Mouse (Mus musculus) kidney, embryonic 16.5 days (tissue): ENCODE results near the gene Eif3l. TPM values are rescaled to one million over a fixed set of nuclear protein-coding genes. Genes with fewer than 3 reads are reported as not detected.

Experiments
- ATAC-seq: fragments of 200-750 bp; cut with Nextera tagmentation; 2 replicates; pipeline ENCODE4 v1.8.0; 2017; ENCODE audit warnings: moderate TSS enrichment; ENCODE audit not compliant: low FRiP score, low TSS enrichment
- H3K27ac ChIP-seq: fragments of 300-500 bp; sonication (generic); 2 replicates; pipeline ENCODE4 v1.5.1; 2014; ENCODE audit warnings: low read length
- H3K27me3 ChIP-seq: fragments of 300-500 bp; sonication (generic); 2 replicates; pipeline ENCODE4 v1.6.1; 2014; ENCODE audit warnings: low read length, control low read depth, mixed read lengths; ENCODE audit not compliant: insufficient read depth
- H3K36me3 ChIP-seq: fragments of 300-500 bp; sonication (generic); 2 replicates; pipeline ENCODE4 v1.6.1; 2014; ENCODE audit warnings: low read length, control low read depth, mixed read lengths; ENCODE audit not compliant: insufficient read depth
- H3K4me1 ChIP-seq: fragments of 300-500 bp; sonication (generic); 2 replicates; pipeline ENCODE4 v1.6.1; 2014; ENCODE audit warnings: low read length, control low read depth, mixed read lengths; ENCODE audit not compliant: insufficient read depth
- H3K4me2 ChIP-seq: fragments of 300-500 bp; sonication (generic); replicated peaks from 2 replicates; pipeline ENCODE4 v1.6.1; 2014; ENCODE audit warnings: low read depth, low read length
- H3K4me3 ChIP-seq: fragments of 300-500 bp; sonication (generic); 2 replicates; pipeline ENCODE4 v1.5.1; 2014; ENCODE audit warnings: mild to moderate bottlenecking, low read length
- H3K9ac ChIP-seq: fragments of 300-500 bp; sonication (generic); replicated peaks from 2 replicates; pipeline ENCODE4 v1.6.1; 2014; ENCODE audit warnings: low read length
- H3K9me3 ChIP-seq: fragments of 300-500 bp; sonication (generic); 2 replicates; pipeline ENCODE4 v1.6.1; 2016; ENCODE audit warnings: low read length, control low read depth
- WGBS: fragments of 180-500 bp; shearing (Covaris S2); extraction: QIAGEN DNeasy Blood & Tissue Kit; methylation state at CpG from one replicate; pipeline ENCODE4 v1.1.7; 2014; 5-methylcytosine and 5-hydroxymethylcytosine counted together
- polyA plus RNA-seq: library from polyadenylated mRNA; unstranded; fragments of >200 nt; fragmentation: Nextera tagmentation; extraction: Ambion mirVana; gene quantifications from 2 replicates; pipeline ENCODE4 v1.2.1, GENCODE M21; 2015

Eif3l gene
- polyA plus RNA-seq, 1 experiment from 2014 or later = 254 TPM

DNA sequence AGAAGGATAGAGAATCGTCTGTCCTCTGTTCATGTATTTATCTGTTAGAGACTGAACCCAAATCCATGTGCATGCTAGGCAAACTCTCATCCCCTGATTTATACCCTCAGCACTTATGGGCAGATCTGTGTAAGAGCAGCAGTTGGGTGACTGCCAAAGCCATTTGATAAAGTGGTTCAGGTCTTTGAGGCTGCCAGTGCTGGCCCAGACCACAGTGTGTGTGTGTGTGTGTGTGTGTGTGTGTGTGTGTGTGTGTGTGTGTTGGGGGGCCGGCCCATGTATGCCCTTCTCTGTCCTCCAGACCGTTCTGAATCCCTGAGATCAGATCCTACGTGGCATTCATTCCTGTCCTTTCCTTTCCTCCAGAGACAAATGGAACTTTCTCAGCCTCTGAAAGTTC is 36.8 kb downstream of the Eif3l start:
- H3K9me3 ChIP-seq = no peaks in the 10 kb centered on the region
- no peak for ATAC-seq
- H3K9ac ChIP-seq = peak overlapping the region; percentile 15; the same call in 1 of the 2 replicates
- no peaks in the 10 kb centered on the region for H3K27me3 ChIP-seq
- H3K36me3 ChIP-seq = peaks cover 10% of the 10 kb centered on the region; the same call in 1 of the 2 replicates
- WGBS = 63% methylated on average over 4 of the region's 4 CpGs
- H3K4me3 ChIP-seq = no peak overlapping the region
- H3K4me2 ChIP-seq = peak overlapping the region; percentile 23; the same call in 1 of the 2 replicates
- peaks cover 31% of the 10 kb centered on the region for H3K4me1 ChIP-seq
- no peak overlapping the region for H3K27ac ChIP-seq

DNA sequence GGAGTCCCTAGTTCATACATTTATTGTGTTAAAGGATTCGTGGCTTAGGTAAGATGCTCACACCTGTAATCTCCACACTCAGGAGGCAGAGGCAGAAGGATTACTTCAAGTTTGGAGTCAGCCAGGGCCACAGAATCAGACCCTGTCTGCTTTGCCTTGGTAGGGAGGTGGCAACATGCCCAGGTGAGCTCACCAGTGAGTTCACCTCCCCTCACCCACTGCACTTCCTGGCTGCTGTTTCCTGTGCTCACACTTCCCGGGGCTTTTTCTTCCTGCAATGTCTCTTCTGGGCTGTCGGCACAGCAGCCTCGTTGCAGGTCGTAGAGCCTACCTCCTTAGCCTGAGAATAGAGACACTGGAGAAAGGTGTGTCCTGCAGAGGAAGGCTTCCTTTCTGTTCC is 40.3 kb downstream of the Eif3l start:
- H3K9me3 ChIP-seq = no peaks in the 10 kb centered on the region
- no peaks in the 10 kb centered on the region for H3K27me3 ChIP-seq
- 43% methylated on average over 5 of the region's 5 CpGs for WGBS
- H3K36me3 ChIP-seq = peaks cover 16% of the 10 kb centered on the region; the same call in 1 of the 2 replicates
- H3K9ac ChIP-seq = no peak overlapping the region
- no peak overlapping the region for H3K4me2 ChIP-seq
- no peak overlapping the region for H3K4me3 ChIP-seq
- peaks cover 20% of the 10 kb centered on the region for H3K4me1 ChIP-seq
- H3K27ac ChIP-seq = 0 out of 2 replicates have a peak overlapping the region, but pooled peaks have one; percentile 33
- ATAC-seq = no peak

DNA sequence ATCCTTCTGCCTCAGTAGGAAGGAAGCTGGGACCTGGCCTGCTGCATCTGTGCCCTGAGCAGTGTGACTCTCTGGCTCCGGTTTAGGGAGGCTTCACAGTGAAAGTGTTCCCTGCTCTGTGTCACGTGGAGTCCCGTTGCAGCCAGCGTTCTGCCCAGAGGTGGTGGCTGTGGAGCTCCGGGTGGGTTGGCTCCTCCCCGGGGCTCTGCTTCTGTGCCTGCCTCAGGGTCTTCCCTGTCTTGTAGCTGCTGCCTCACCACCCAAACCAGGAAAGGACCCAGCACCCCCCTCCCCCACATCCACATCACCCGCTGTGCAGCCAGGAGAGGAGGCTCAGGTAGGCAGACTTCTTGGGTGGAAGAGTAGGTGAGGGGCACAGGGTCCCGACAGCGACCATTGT is 44.5 kb downstream of the Eif3l start:
- Histone ChIP-seq H3K9me3 (no peaks in the 10 kb centered on the region), H3K4me1 (0 out of 2 replicates have a peak, but pooled peaks cover 5% of the 10 kb centered on the region), H3K27me3 (no peaks in the 10 kb centered on the region), H3K9ac (no peak overlapping the region), H3K4me3 (no peak overlapping the region), H3K27ac (no peak overlapping the region), H3K4me2 (no peak overlapping the region), H3K36me3 (peaks cover 30% of the 10 kb centered on the region)
- WGBS = 82% methylated on average over 9 of the region's 9 CpGs
- ATAC-seq = no peak

DNA sequence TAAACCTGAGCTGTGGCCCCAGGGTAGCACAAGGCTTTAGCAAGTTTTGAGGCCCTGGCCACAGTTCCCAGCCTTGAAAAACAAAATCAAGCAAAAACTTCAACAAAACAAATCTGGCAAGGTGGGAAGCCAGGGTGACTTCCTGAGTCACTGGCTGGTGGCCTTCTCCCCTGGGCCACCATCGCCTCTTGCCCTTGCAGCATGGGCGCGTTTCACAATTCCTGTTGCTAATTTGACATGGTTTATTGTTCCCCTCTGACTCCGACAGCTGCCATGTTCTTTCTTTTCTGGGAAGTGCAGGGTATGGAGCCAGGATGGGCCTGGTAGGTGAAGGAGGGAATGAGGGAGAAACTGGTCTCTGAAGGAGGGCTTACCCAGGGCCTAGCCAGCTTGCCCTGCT is 47.1 kb downstream of the Eif3l start:
- H3K4me3 ChIP-seq = no peak overlapping the region
- H3K9me3 ChIP-seq = no peaks in the 10 kb centered on the region
- H3K9ac ChIP-seq = no peak overlapping the region
- 77% methylated on average over 4 of the region's 4 CpGs for WGBS
- H3K4me2 ChIP-seq = no peak overlapping the region
- H3K4me1 ChIP-seq = no peaks in the 10 kb centered on the region
- peaks cover 38% of the 10 kb centered on the region; the same call in 1 of the 2 replicates for H3K36me3 ChIP-seq
- no peak for ATAC-seq
- H3K27me3 ChIP-seq = no peaks in the 10 kb centered on the region
- no peak overlapping the region for H3K27ac ChIP-seq

DNA sequence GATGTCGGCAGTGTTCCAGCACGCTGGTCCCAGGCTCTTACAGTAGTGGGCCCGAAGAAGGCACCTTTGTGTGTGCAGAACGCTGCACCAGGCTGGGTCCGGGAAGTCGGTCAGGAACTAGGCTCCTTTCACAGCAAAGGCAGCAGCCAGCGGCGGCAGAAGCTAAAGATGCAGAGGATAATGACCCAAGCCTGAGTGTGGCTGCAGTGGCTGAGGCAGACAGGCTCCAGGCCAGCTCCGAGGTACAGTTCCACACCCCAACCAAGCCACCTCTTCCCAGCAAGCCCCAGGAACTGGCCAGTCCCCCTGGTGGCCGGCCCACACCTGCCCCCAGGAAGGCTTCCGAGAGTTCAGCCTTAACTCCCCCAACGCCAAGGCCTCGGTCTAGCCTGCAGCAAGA is 47.6 kb downstream of the Eif3l start:
- Histone ChIP-seq H3K27ac (no peak overlapping the region), H3K27me3 (no peaks in the 10 kb centered on the region), H3K4me2 (no peak overlapping the region), H3K4me3 (no peak overlapping the region), H3K9me3 (no peaks in the 10 kb centered on the region), H3K9ac (no peak overlapping the region), H3K4me1 (no peaks in the 10 kb centered on the region), H3K36me3 (peaks cover 41% of the 10 kb centered on the region)
- WGBS = 83% methylated on average over 13 of the region's 13 CpGs
- no peak for ATAC-seq

DNA sequence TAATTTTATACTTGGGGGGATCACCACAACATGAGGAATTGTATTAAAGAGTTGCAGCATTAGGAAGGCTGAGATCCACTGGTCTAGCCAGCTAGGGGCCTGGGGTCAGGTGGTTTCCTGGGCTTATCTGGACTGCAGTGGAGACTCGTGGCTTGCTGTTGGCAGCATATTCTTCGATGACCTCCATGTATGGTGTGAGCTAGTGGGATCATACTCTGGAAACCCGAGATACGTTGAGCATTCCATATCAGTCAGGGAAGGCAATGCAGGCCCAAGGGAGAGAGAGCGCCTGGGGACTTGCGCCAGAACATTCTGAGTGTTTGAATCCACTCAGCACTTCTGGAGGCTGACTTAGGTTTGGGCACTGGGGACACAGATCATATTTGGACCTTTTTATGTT is 48.8 kb downstream of the Eif3l start:
- Histone ChIP-seq H3K9ac (no peak overlapping the region), H3K36me3 (peaks cover 45% of the 10 kb centered on the region), H3K27me3 (no peaks in the 10 kb centered on the region), H3K4me2 (no peak overlapping the region), H3K9me3 (peaks cover 6% of the 10 kb centered on the region; the same call in 1 of the 2 replicates), H3K4me1 (no peaks in the 10 kb centered on the region), H3K4me3 (no peak overlapping the region), H3K27ac (no peak overlapping the region)
- WGBS = 84% methylated on average over 6 of the region's 6 CpGs
- ATAC-seq = no peak

DNA sequence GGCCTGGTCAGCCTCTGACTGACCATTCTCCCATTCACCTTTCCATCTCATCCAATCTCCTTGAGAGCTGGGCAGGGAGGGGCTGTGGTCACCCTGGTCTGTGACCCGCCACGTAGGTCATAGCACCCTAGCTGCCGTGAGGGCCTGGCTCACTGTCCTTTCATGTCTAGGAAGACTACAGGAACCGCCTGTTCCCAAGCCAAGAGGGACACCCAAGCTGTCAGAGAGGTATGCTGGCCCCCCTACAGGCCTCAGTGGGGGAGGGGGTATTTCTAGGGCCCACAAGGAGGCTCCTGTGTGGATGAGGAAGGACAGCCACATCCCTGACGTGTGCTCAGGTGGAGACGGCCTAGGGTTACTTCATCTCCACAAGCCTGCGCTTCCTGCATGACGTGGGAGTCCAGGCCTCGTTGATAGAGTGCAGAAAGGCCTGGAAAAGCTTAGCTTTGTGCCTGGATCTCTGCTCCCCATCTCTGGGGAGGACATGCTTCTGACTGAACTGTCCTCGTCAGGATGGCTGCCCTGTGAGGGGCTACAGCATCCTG is 49.4 kb downstream of the Eif3l start:
- H3K4me2 ChIP-seq = no peak overlapping the region
- H3K27ac ChIP-seq = no peak overlapping the region
- no peak for ATAC-seq
- H3K4me3 ChIP-seq = no peak overlapping the region
- peaks cover 6% of the 10 kb centered on the region; the same call in 1 of the 2 replicates for H3K9me3 ChIP-seq
- peaks cover 46% of the 10 kb centered on the region for H3K36me3 ChIP-seq
- no peaks in the 10 kb centered on the region for H3K4me1 ChIP-seq
- no peaks in the 10 kb centered on the region for H3K27me3 ChIP-seq
- WGBS = 84% methylated on average over 10 of the region's 10 CpGs
- no peak overlapping the region for H3K9ac ChIP-seq

DNA sequence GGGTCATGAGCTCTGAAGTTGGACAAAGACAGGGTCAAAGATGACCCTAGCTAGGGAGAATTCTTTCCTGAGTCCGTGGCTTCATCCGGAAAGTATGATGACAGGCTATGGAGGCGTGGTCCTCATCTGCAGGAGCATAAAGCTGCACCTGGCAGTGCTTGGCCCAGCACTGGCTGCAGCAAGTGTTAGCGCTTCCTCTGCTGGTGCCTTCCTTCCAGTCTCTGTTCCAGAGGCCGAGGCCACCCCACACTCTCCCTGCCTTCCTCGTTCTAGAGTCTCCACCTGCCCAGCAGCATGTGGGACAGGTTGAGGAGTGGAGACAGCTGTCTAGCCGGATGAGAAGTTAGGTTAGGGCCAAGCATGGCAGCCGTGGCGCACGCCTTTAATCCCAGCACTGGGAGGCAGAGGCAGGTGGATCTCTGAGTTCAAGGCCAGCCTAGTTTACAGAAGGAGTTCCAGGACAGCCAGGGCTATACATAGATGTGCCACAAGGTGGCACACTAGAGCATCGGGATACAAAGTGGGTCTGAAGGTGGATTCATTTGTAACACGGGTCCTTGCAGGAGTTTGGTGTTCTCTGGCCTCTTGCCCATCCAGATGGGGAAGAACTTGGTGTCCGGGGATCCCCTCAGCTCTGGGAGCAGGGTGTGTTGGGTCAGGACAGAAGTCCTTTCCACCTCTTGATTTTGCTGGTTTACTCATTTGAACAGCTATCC is 51.4 kb downstream of the Eif3l start:
- H3K4me3 ChIP-seq = no peak overlapping the region
- no peak overlapping the region for H3K27ac ChIP-seq
- ATAC-seq = no peak
- 81% methylated on average over 13 of the region's 13 CpGs for WGBS
- H3K27me3 ChIP-seq = no peaks in the 10 kb centered on the region
- no peaks in the 10 kb centered on the region for H3K4me1 ChIP-seq
- peaks cover 57% of the 10 kb centered on the region for H3K36me3 ChIP-seq
- H3K9me3 ChIP-seq = peaks cover 6% of the 10 kb centered on the region; the same call in 1 of the 2 replicates
- H3K9ac ChIP-seq = no peak overlapping the region
- H3K4me2 ChIP-seq = no peak overlapping the region

DNA sequence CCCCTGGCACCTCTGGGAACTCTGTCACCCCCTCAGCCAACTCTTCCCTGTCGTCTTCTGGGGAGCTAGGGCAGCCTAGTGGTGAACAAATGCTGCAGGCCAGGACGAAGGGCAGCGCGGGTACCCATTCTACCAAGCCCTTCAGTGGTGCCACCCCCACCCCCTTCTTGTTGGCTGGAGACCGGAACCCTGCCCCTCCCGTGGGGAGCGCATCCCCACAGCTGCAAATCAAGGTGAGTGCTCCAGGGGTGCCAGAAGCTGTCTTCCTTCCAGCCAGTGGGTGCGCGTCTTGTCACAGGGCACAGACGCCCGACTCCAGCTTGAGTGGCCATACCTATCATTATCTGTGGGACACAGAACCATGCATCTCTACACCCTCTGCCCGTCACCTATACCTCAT is 52.1 kb downstream of the Eif3l start:
- peaks cover 59% of the 10 kb centered on the region for H3K36me3 ChIP-seq
- WGBS = 93% methylated on average over 12 of the region's 12 CpGs

DNA sequence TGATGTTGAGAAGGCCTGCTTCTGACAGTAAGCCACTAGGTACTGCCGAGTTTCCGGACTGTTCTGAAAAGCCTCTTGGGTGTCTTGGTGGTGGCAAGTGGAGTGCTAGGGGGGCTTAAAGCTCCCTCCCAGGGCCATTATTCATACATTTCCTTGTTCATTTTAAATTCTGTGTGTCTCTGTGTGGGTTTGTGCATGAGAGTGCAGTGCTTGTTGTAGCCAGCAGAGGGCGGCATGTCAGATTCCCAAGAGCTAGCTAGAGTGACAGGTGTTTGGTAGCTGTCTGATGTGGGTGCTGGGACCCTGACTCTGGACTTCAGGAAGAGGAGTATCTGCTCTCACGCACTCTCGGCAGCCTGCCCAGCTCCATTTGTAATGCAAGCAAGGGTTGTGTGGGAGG is 53.2 kb downstream of the Eif3l start:
- no peak overlapping the region for H3K9ac ChIP-seq
- H3K27ac ChIP-seq = no peak overlapping the region
- H3K36me3 ChIP-seq = peaks cover 57% of the 10 kb centered on the region
- H3K4me3 ChIP-seq = no peak overlapping the region
- no peaks in the 10 kb centered on the region for H3K4me1 ChIP-seq
- no peak overlapping the region for H3K4me2 ChIP-seq
- H3K27me3 ChIP-seq = no peaks in the 10 kb centered on the region
- 96% methylated on average over 5 of the region's 5 CpGs for WGBS
- no peak for ATAC-seq
- peaks cover 6% of the 10 kb centered on the region; the same call in 1 of the 2 replicates for H3K9me3 ChIP-seq

More for the DNA sequence above, 52.1 kb downstream of the Eif3l start:
- Histone ChIP-seq H3K9me3 (peaks cover 6% of the 10 kb centered on the region; the same call in 1 of the 2 replicates), H3K27me3 (no peaks in the 10 kb centered on the region), H3K4me1 (no peaks in the 10 kb centered on the region), H3K4me2 (no peak overlapping the region), H3K4me3 (no peak overlapping the region), H3K9ac (no peak overlapping the region), H3K27ac (no peak overlapping the region)
- ATAC-seq = no peak
